Mouse (Mus musculus) activated CD4-positive, CD25-positive, alpha-beta regulatory T cell, adult 4 months (primary cell): ENCODE results near the gene Krt1. TPM values are rescaled to one million over a fixed set of nuclear protein-coding genes. Genes with fewer than 3 reads are reported as not detected.

Experiments used
- ATAC-seq: one replicate; pipeline ENCODE4 v1.8.0; 2017
- polyA plus RNA-seq, 2 experiments: library from polyadenylated mRNA; unstranded; fragments of 100-300 nt; shearing (Covaris generic); gene quantifications; one replicate each; pipeline ENCODE4 v1.2.1; 2017

The Krt1 gene
- polyA plus RNA-seq, 2 experiments from 2014 or later: not detected

- ATAC-seq: no peak
Observed at GRCm38 (mm10) chr15:101803052-101803822, 47.4 kb downstream of the Krt1 start.

- no peak for ATAC-seq
Observed at GRCm38 (mm10) chr15:101802296-101802835, 48.2 kb downstream of the Krt1 start, which contains the start of gene Krt73. Gene Krt73 (minus strand): TSS chr15:101802346.

Other genes starting within 250 kb of the Krt1 start
- not detected for gene Gm5414, start 222.6 kb downstream of the Krt1 start, polyA plus RNA-seq
- gene Gm5478, start 203.4 kb downstream of the Krt1 start, polyA plus RNA-seq: not detected
- gene Krt6b, start 170.5 kb downstream of the Krt1 start, polyA plus RNA-seq: under 1 TPM in 1 of 2 experiments, not detected in 1; 0.24 TPM
- not detected for gene Krt6a, start 156.5 kb downstream of the Krt1 start, polyA plus RNA-seq
- not detected for gene Krt5, start 137.9 kb downstream of the Krt1 start, polyA plus RNA-seq
- not detected for gene Krt71, start 107.7 kb downstream of the Krt1 start, polyA plus RNA-seq
- not detected for gene Krt72, start 64.3 kb downstream of the Krt1 start, polyA plus RNA-seq
- not detected for gene Krt73, start 48.4 kb downstream of the Krt1 start, polyA plus RNA-seq
- gene Krt2, start 32.6 kb downstream of the Krt1 start, polyA plus RNA-seq: not detected
- gene Krt77, start 18.9 kb upstream of the Krt1 start, polyA plus RNA-seq: not detected
- not detected for gene Krt76, start 42.1 kb upstream of the Krt1 start, polyA plus RNA-seq
- not detected for gene Krt4, start 73.9 kb upstream of the Krt1 start, polyA plus RNA-seq
- gene Krt79, start 89.5 kb upstream of the Krt1 start, polyA plus RNA-seq: not detected
- gene Krt78, start 103.5 kb upstream of the Krt1 start, polyA plus RNA-seq: not detected
- not detected for gene Krt8, start 153.7 kb upstream of the Krt1 start, polyA plus RNA-seq
- gene Krt18, start 177.4 kb upstream of the Krt1 start, polyA plus RNA-seq: not detected
- gene Eif4b, start 223.0 kb upstream of the Krt1 start, polyA plus RNA-seq: 100 to 1,000 TPM in 1 of 2 experiments, 10 to 100 TPM in 1; 87.7 to 132 TPM
- 1 to 10 TPM; 1.5 to 2.9 TPM for gene Tns2, start 249.6 kb upstream of the Krt1 start, polyA plus RNA-seq